21 mouse cellular contexts compared by ENCODE assay signal in the genomic region with DNA sequence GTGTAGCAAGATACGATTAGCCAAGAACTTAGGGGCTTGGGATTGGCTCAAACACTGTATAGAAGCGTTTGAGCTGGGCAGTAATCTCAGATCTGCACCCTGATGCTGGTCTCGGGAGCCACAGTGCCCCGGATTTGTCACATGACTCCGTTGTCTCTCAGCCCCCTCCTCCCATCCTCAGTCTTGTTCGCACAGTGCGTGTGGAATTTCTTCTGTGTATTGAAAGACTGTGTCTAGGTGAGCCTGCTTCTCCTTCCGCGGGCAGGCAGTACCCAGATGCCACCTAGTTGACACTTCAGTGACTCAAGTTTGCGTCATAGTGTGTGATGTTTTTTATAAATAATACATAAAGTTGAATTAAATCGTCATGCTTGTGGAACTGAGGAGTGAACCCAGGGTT.
DNase-seq lines count a peak whose midpoint lies in the region; ATAC-seq and TF ChIP-seq lines count a peak whose summit lies in the region.
"Had no signal": no experiment of that assay in that cellular context is flagged by ENCODE, and none has a peak within 500 bp of the region (broad histone marks: within the 10 kb centered on the region; RNA-seq: fewer than 3 reads in every experiment).

No protein-coding gene starts in this region.

- H3K4me2 ChIP-seq in lung, embryonic 14.5 days = no peak overlapping the region
- H3K4me2 ChIP-seq in hindbrain, embryonic 16.5 days (ENCODE audit: low read length) = no peak overlapping the region
- H3K4me2 ChIP-seq: embryonic facial prominence, embryonic 15.5 days; heart, embryonic 12.5 days; hindbrain, embryonic 15.5 days had no signal

- no peaks in the 10 kb centered on the region for H3K27me3 ChIP-seq in heart, embryonic 10.5 days (ENCODE audit: insufficient read depth, poor library complexity, severe bottlenecking)
- H3K27me3 ChIP-seq in lung, embryonic 14.5 days (ENCODE audit: insufficient read depth, low read length) = no peaks in the 10 kb centered on the region
- no peaks in the 10 kb centered on the region for H3K27me3 ChIP-seq in hindbrain, embryonic 16.5 days (replicated peaks; ENCODE audit: control insufficient read depth, insufficient read depth, low read length)
- H3K27me3 ChIP-seq: embryonic facial prominence, embryonic 15.5 days; heart, embryonic 12.5 days; hindbrain, embryonic 15.5 days; Patski had no signal

- H3K4me3 ChIP-seq in heart, embryonic 10.5 days = no peak overlapping the region
- H3K4me3 ChIP-seq in lung, embryonic 14.5 days (ENCODE audit: low read depth, low read length) = no peak overlapping the region
- no peak overlapping the region for H3K4me3 ChIP-seq in hindbrain, embryonic 16.5 days (ENCODE audit: low read length)
- H3K4me3 ChIP-seq: embryonic facial prominence, embryonic 15.5 days; erythroblast, embryonic 14.5 days; forebrain, embryonic 10.5 days; heart, adult 2 months; heart, embryonic 12.5 days; hindbrain, embryonic 15.5 days had no signal

- DNase-seq in heart, embryonic 10.5 days (ENCODE audit: low spot score) = peak; percentile 41
- DNase-seq in heart, adult 18-20 months = no peak
- DNase-seq in lung, embryonic 14.5 days = no peak
- DNase-seq in lung, postnatal 14 days = no peak
- DNase-seq in MN1 (ENCODE audit: low spot score) = peak; percentile 30
- no peak for DNase-seq in thymus, postnatal 14 days
- DNase-seq: adrenal gland, adult 2 months; adrenal gland, postnatal 25 days; cerebellum, adult 18-20 months; cerebellum, postnatal 10 days; gastrocnemius, postnatal 10 days; heart, adult 2 months had no signal

- ATAC-seq in lung, embryonic 14.5 days (ENCODE audit: insufficient read depth) = peak; percentile 41; the same call in 1 of the 2 replicates
- ATAC-seq in hindbrain, embryonic 16.5 days = peak; percentile 45
- ATAC-seq: activated CD4-positive, CD25-positive, alpha-beta regulatory T cell, adult 4 months; forebrain, embryonic 16.5 days; Patski had no signal

- peaks cover 4% of the 10 kb centered on the region; the same call in 1 of the 2 replicates for H3K4me1 ChIP-seq in heart, embryonic 10.5 days
- no peaks in the 10 kb centered on the region; the same call in 1 of the 2 replicates for H3K4me1 ChIP-seq in lung, embryonic 14.5 days (ENCODE audit: insufficient read depth)
- H3K4me1 ChIP-seq in hindbrain, embryonic 16.5 days (ENCODE audit: control insufficient read depth, insufficient read depth, low read depth, low read length) = no peaks in the 10 kb centered on the region
- H3K4me1 ChIP-seq: embryonic facial prominence, embryonic 15.5 days; hindbrain, embryonic 15.5 days had no signal

- peaks cover 12% of the 10 kb centered on the region for H3K9me3 ChIP-seq in heart, embryonic 10.5 days
- peaks cover 5% of the 10 kb centered on the region; the same call in 1 of the 2 replicates for H3K9me3 ChIP-seq in lung, embryonic 14.5 days (ENCODE audit: low read depth, low read length)
- H3K9me3 ChIP-seq in hindbrain, embryonic 16.5 days (ENCODE audit: control insufficient read depth, low read length) = peaks cover 8% of the 10 kb centered on the region

- TF ChIP-seq CTCF in lung, embryonic 14.5 days (IDR thresholded peaks at IDR 0.05; ENCODE audit: low read depth) = no peak

- 84% methylated on average over 11 of the region's 11 CpGs for WGBS in heart, embryonic 10.5 days
- 75% methylated on average over 11 of the region's 11 CpGs for WGBS in lung, embryonic 14.5 days
- WGBS in hindbrain, embryonic 16.5 days = 75% methylated on average over 11 of the region's 11 CpGs

- no peak overlapping the region for H3K27ac ChIP-seq in heart, embryonic 10.5 days
- H3K27ac ChIP-seq in lung, embryonic 14.5 days (ENCODE audit: low read depth) = no peak overlapping the region
- H3K27ac ChIP-seq in hindbrain, embryonic 16.5 days (ENCODE audit: low read depth, low read length) = no peak overlapping the region
- H3K27ac ChIP-seq: embryonic facial prominence, embryonic 15.5 days; forebrain, embryonic 10.5 days; heart, adult 2 months; hindbrain, embryonic 15.5 days had no signal

- no peak overlapping the region for H3K9ac ChIP-seq in lung, embryonic 14.5 days
- no peak overlapping the region for H3K9ac ChIP-seq in hindbrain, embryonic 16.5 days (ENCODE audit: low read depth, low read length)
- H3K9ac ChIP-seq: embryonic facial prominence, embryonic 15.5 days; heart, embryonic 12.5 days; hindbrain, embryonic 15.5 days had no signal

- H3K36me3 ChIP-seq in heart, embryonic 10.5 days = peaks cover 34% of the 10 kb centered on the region
- 0 out of 2 replicates have a peak, but pooled peaks cover 6% of the 10 kb centered on the region for H3K36me3 ChIP-seq in lung, embryonic 14.5 days (ENCODE audit: insufficient read depth)
- peaks cover 7% of the 10 kb centered on the region for H3K36me3 ChIP-seq in hindbrain, embryonic 16.5 days (ENCODE audit: control insufficient read depth, insufficient read depth, low read length)

Comparison
In these comparisons a context has a peak if more than half of its experiments do, and no peak if none do; other contexts are left out.
1. DNase-seq: peak in heart, embryonic 10.5 days (single experiment) and MN1 (single experiment); none in heart, adult 18-20 months (0 of 2), lung, embryonic 14.5 days (single experiment), lung, postnatal 14 days (single experiment) and thymus, postnatal 14 days (single experiment).